Comparison of ENCODE assay signal across 8 mouse cellular contexts in genomic region chr2:18056786-18057255, GRCm38 (mm10). TPM values are rescaled to one million over a fixed set of nuclear protein-coding genes. Genes with fewer than 3 reads are reported as not detected.
DNase-seq lines count a peak whose midpoint lies in the region; ATAC-seq lines count a peak whose summit lies in the region.

No protein-coding gene starts in this region.

- H3K4me2 ChIP-seq in kidney, embryonic 15.5 days = peak overlapping the region; percentile 86
- H3K4me2 ChIP-seq in liver, embryonic 12.5 days = peak overlapping the region; percentile 86

- H3K4me1 ChIP-seq in heart, embryonic 10.5 days = peaks cover 12% of the 10 kb centered on the region
- H3K4me1 ChIP-seq in kidney, embryonic 15.5 days = peaks cover 19% of the 10 kb centered on the region
- peaks cover 31% of the 10 kb centered on the region for H3K4me1 ChIP-seq in liver, embryonic 12.5 days

- peak overlapping the region; percentile 99 for H3K27ac ChIP-seq in heart, embryonic 10.5 days
- peak overlapping the region; percentile 100 for H3K27ac ChIP-seq in kidney, embryonic 15.5 days
- H3K27ac ChIP-seq in liver, embryonic 12.5 days = peak overlapping the region; percentile 99

- no peaks in the 10 kb centered on the region for H3K27me3 ChIP-seq in heart, embryonic 10.5 days (ENCODE audit: insufficient read depth, poor library complexity, severe bottlenecking)
- no peaks in the 10 kb centered on the region for H3K27me3 ChIP-seq in kidney, embryonic 15.5 days
- 0 out of 2 replicates have a peak, but pooled peaks cover 7% of the 10 kb centered on the region for H3K27me3 ChIP-seq in liver, embryonic 12.5 days (replicated peaks)
- no peaks in the 10 kb centered on the region for H3K27me3 ChIP-seq in splenic B cell, adult 2 months (ENCODE audit: control insufficient read depth, insufficient read depth, low read length, poor library complexity, severe bottlenecking)

- DNase-seq in A20 (ENCODE audit: low read depth, low spot score) = peak; percentile 95
- DNase-seq in adrenal gland, postnatal 36 days = peak; percentile 98 to 99
- peak; percentile 98 for DNase-seq in heart, embryonic 10.5 days (ENCODE audit: low spot score)
- peak; percentile 93 for DNase-seq in naive thymus-derived CD4-positive, alpha-beta T cell, adult 2 months (ENCODE audit: low read depth)
- peak; percentile 96 for DNase-seq in splenic B cell, adult 2 months (ENCODE audit: low read depth, low spot score)

- H3K9me3 ChIP-seq in heart, embryonic 10.5 days = no peaks in the 10 kb centered on the region
- H3K9me3 ChIP-seq in kidney, embryonic 15.5 days (replicated peaks) = no peaks in the 10 kb centered on the region
- no peaks in the 10 kb centered on the region for H3K9me3 ChIP-seq in liver, embryonic 12.5 days (replicated peaks)

- ATAC-seq in erythroblast, adult 5-6 weeks (replicated peaks; ENCODE audit: low FRiP score, poor library complexity, severe bottlenecking) = peak; percentile 77
- ATAC-seq in kidney, embryonic 15.5 days (replicated peaks; ENCODE audit: low FRiP score) = peak; percentile 99
- peak; percentile 95 for ATAC-seq in liver, embryonic 12.5 days

- no peaks in the 10 kb centered on the region for H3K36me3 ChIP-seq in heart, embryonic 10.5 days
- no peaks in the 10 kb centered on the region for H3K36me3 ChIP-seq in kidney, embryonic 15.5 days
- H3K36me3 ChIP-seq in liver, embryonic 12.5 days = no peaks in the 10 kb centered on the region
- H3K36me3 ChIP-seq in splenic B cell, adult 2 months (ENCODE audit: control insufficient read depth, insufficient read depth, low read length, poor library complexity, severe bottlenecking) = no peaks in the 10 kb centered on the region

- WGBS in heart, embryonic 10.5 days = under 1% methylated on average over 47 of the region's 50 CpGs
- under 1% methylated on average over 37 of the region's 50 CpGs for WGBS in kidney, embryonic 15.5 days
- 1% methylated on average over 36 of the region's 50 CpGs for WGBS in liver, embryonic 12.5 days (ENCODE audit: insufficient replicate concordance)

- H3K9ac ChIP-seq in kidney, embryonic 15.5 days = peak overlapping the region; percentile 83
- H3K9ac ChIP-seq in liver, embryonic 12.5 days = peak overlapping the region; percentile 91

- peak overlapping the region; percentile 73 for H3K4me3 ChIP-seq in heart, embryonic 10.5 days
- peak overlapping the region; percentile 60 for H3K4me3 ChIP-seq in kidney, embryonic 15.5 days (replicated peaks)
- H3K4me3 ChIP-seq in liver, embryonic 12.5 days = peak overlapping the region; percentile 77

RNA-seq across cellular contexts. Expression of gene Mllt10, which starts 1.8 kb away (rescaled TPM):
- 10 to 100 TPM; 46.8 to 47.7 TPM for total RNA-seq in adrenal gland, postnatal 36 days (2021)
- total RNA-seq in erythroblast, adult 5-6 weeks (2015; ENCODE audit: low replicate concordance) = 20.8 and 27.4 TPM in 2 replicates
- 18.1 and 18.3 TPM in 2 replicates for total RNA-seq in erythroblast, adult 5-6 weeks (2017; ENCODE audit: low replicate concordance)
- 39.8 and 54.8 TPM in 2 replicates for polyA plus RNA-seq in heart, embryonic 10.5 days (2016; fragmentation: Nextera tagmentation; extraction: Ambion mirVana)
- 72.9 and 73.1 TPM in 2 replicates for polyA plus RNA-seq in kidney, embryonic 15.5 days (2015; fragmentation: Nextera tagmentation; extraction: Ambion mirVana)
- polyA plus RNA-seq in liver, embryonic 12.5 days (2016; fragmentation: Nextera tagmentation; extraction: Ambion mirVana) = 39.2 and 40.1 TPM in 2 replicates

RNA-seq across cellular contexts. Expression of gene Skida1, which starts 8.0 kb away (rescaled TPM):
- 1 to 10 TPM; 2.8 to 4.4 TPM for total RNA-seq in adrenal gland, postnatal 36 days (2021)
- total RNA-seq in erythroblast, adult 5-6 weeks (2015; ENCODE audit: low replicate concordance) = not detected in 2 replicates
- 0.42 and 0.51 TPM in 2 replicates for total RNA-seq in erythroblast, adult 5-6 weeks (2017; ENCODE audit: low replicate concordance)
- polyA plus RNA-seq in heart, embryonic 10.5 days (2016; fragmentation: Nextera tagmentation; extraction: Ambion mirVana) = 6.7 and 9.4 TPM in 2 replicates
- polyA plus RNA-seq in kidney, embryonic 15.5 days (2015; fragmentation: Nextera tagmentation; extraction: Ambion mirVana) = 10.3 and 11.8 TPM in 2 replicates
- polyA plus RNA-seq in liver, embryonic 12.5 days (2016; fragmentation: Nextera tagmentation; extraction: Ambion mirVana) = 1.0 and 1.2 TPM in 2 replicates

RNA-seq across cellular contexts. Expression of gene A930004D18Rik, which starts 19.3 kb away (rescaled TPM):
- 1 to 10 TPM; 1.4 to 1.9 TPM for total RNA-seq in adrenal gland, postnatal 36 days (2021)
- not detected in 2 replicates for total RNA-seq in erythroblast, adult 5-6 weeks (2015; ENCODE audit: low replicate concordance)
- not detected in 2 replicates for total RNA-seq in erythroblast, adult 5-6 weeks (2017; ENCODE audit: low replicate concordance)
- 14.5 and 14.9 TPM in 2 replicates for polyA plus RNA-seq in heart, embryonic 10.5 days (2016; fragmentation: Nextera tagmentation; extraction: Ambion mirVana)
- polyA plus RNA-seq in kidney, embryonic 15.5 days (2015; fragmentation: Nextera tagmentation; extraction: Ambion mirVana) = 12.0 and 15.1 TPM in 2 replicates
- polyA plus RNA-seq in liver, embryonic 12.5 days (2016; fragmentation: Nextera tagmentation; extraction: Ambion mirVana) = 2.7 and 2.8 TPM in 2 replicates

Comparison
In these comparisons a context has a peak if more than half of its experiments do, and no peak if none do; other contexts are left out.
1. Peak in every context shown above with its lines: DNase-seq, ATAC-seq, H3K4me3 ChIP-seq and H3K27ac ChIP-seq.